Mouse (Mus musculus) hindbrain, embryonic 13.5 days (tissue): ENCODE data around the gene Tspan4. TPM values are rescaled to one million over a fixed set of nuclear protein-coding genes. Genes with fewer than 3 reads are reported as not detected.

Experiments used
- ATAC-seq: fragments of 200-750 bp; cut with Nextera tagmentation; 2 replicates; pipeline ENCODE4 v1.8.0; 2017; ENCODE audit warnings: moderate TSS enrichment; ENCODE audit not compliant: low FRiP score
- H3K27ac ChIP-seq: fragments of 300-500 bp; sonication (generic); 2 replicates; pipeline ENCODE4 v1.5.1; 2015; ENCODE audit warnings: inconsistent platforms, mild to moderate bottlenecking, moderate library complexity
- H3K27me3 ChIP-seq: fragments of 300-500 bp; sonication (generic); 2 replicates; pipeline ENCODE4 v1.6.1; 2015; ENCODE audit warnings: mild to moderate bottlenecking, inconsistent platforms
- H3K36me3 ChIP-seq: fragments of 300-500 bp; sonication (generic); 2 replicates; pipeline ENCODE4 v1.6.1; 2015; ENCODE audit warnings: mild to moderate bottlenecking, inconsistent platforms
- H3K4me1 ChIP-seq: fragments of 300-500 bp; sonication (generic); replicated peaks from 2 replicates; pipeline ENCODE4 v1.6.1; 2015; ENCODE audit warnings: inconsistent platforms
- H3K4me2 ChIP-seq: fragments of 300-500 bp; sonication (generic); 2 replicates; pipeline ENCODE4 v1.6.1; 2015; ENCODE audit warnings: inconsistent platforms, mild to moderate bottlenecking, moderate library complexity
- H3K4me3 ChIP-seq: fragments of 300-500 bp; sonication (generic); 2 replicates; pipeline ENCODE4 v1.5.1; 2015; ENCODE audit warnings: mild to moderate bottlenecking, inconsistent platforms
- H3K9ac ChIP-seq: fragments of 300-500 bp; sonication (generic); 2 replicates; pipeline ENCODE4 v1.6.1; 2015; ENCODE audit warnings: mild to moderate bottlenecking, inconsistent platforms
- H3K9me3 ChIP-seq: fragments of 300-500 bp; sonication (generic); 2 replicates; pipeline ENCODE4 v1.6.1; 2016; ENCODE audit warnings: inconsistent platforms
- WGBS: fragments of 180-500 bp; shearing (Covaris S2); methylation state at CpG from one replicate; pipeline ENCODE4 v1.1.7; 2015; 5-methylcytosine and 5-hydroxymethylcytosine counted together
- polyA plus RNA-seq: library from polyadenylated mRNA; unstranded; fragments of >200 nt; fragmentation: Nextera tagmentation; extraction: Ambion mirVana; gene quantifications from 2 replicates; pipeline ENCODE4 v1.2.1, GENCODE M21; 2015

Tspan4 gene
- polyA plus RNA-seq, 1 experiment from 2014 or later = 34.1 TPM

DNA sequence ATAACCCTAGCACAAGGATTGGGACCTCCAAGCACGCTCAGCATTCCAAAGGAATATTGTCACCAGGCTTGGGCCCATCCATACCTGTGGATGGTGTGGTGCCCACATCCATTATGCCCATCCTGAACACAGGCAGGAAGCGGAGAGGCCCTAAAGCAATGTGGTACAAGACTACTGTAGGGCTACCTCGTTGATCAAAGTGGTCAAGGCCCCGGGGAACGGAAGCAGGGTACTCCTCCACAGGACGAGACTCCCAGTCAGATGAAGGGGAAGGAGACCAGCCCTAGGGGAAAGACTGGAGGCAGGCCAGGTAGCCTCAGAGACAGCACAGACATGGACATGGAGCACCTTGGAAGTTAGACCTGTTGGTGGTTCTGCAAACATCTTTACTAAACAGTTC is 2.3 kb upstream of the Tspan4 start:
- Histone ChIP-seq H3K27me3 (peaks cover 23% of the 10 kb centered on the region), H3K4me2 (no peak overlapping the region), H3K36me3 (peaks cover 35% of the 10 kb centered on the region), H3K9ac (no peak overlapping the region), H3K27ac (no peak overlapping the region), H3K4me3 (no peak overlapping the region), H3K9me3 (no peaks in the 10 kb centered on the region), H3K4me1 (peaks cover 67% of the 10 kb centered on the region)
- 91% methylated on average over 6 of the region's 6 CpGs for WGBS
- ATAC-seq = no peak

DNA sequence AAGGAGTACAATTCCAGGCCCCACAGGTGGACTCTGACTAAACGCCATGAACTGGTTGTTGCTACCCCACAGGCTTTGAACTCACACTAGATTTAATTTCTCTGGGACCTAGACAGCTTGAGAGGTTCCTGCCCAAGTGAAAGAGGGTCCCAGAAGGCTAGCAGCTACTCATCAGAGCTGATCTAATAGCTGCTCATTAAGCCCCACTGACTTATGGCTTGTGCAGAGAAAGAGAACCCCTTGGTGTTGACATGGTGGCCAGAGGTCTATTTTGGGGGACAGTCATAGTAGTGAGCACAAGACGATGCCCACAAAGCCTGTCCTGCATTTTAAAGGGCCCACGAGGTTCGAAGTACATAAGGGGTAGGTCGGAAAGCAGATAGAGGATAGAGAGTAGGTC is 880 bp upstream of the Tspan4 start:
- peak overlapping the region; percentile 85 for H3K4me2 ChIP-seq
- H3K9me3 ChIP-seq = no peaks in the 10 kb centered on the region
- peaks cover 35% of the 10 kb centered on the region for H3K36me3 ChIP-seq
- 11% methylated on average over 5 of the region's 5 CpGs for WGBS
- H3K27me3 ChIP-seq = peaks cover 28% of the 10 kb centered on the region
- peak overlapping the region; percentile 63 for H3K4me3 ChIP-seq
- ATAC-seq = no peak
- peak overlapping the region; percentile 84 for H3K9ac ChIP-seq
- H3K27ac ChIP-seq = no peak overlapping the region
- peaks cover 53% of the 10 kb centered on the region for H3K4me1 ChIP-seq

DNA sequence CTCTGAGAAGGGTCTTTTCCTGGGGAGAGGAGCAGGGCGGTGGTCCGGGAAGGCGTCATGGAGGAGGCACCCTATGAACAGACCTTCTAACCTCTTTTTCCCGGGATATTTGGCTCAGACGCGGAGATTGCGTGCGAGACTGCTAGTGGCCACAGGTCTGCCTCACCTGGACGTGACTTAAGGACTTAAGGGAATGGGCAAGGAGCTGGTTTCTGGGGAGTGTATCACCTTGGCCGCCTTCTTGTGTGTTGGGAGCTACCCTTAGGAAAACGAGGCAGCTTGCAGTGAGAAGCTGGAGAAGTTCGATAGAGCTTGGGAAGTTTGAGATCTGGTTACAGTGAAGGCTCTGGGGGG is 742 bp downstream of the Tspan4 start:
- H3K9ac ChIP-seq = peak overlapping the region; percentile 84
- peak overlapping the region; percentile 63 for H3K4me3 ChIP-seq
- H3K27ac ChIP-seq = 0 out of 2 replicates have a peak overlapping the region, but pooled peaks have one; percentile 62
- H3K4me2 ChIP-seq = peak overlapping the region; percentile 85
- peaks cover 42% of the 10 kb centered on the region for H3K4me1 ChIP-seq
- 2% methylated on average over 12 of the region's 12 CpGs for WGBS
- peaks cover 31% of the 10 kb centered on the region for H3K27me3 ChIP-seq
- no peak for ATAC-seq
- H3K36me3 ChIP-seq = peaks cover 19% of the 10 kb centered on the region
- no peaks in the 10 kb centered on the region for H3K9me3 ChIP-seq

DNA sequence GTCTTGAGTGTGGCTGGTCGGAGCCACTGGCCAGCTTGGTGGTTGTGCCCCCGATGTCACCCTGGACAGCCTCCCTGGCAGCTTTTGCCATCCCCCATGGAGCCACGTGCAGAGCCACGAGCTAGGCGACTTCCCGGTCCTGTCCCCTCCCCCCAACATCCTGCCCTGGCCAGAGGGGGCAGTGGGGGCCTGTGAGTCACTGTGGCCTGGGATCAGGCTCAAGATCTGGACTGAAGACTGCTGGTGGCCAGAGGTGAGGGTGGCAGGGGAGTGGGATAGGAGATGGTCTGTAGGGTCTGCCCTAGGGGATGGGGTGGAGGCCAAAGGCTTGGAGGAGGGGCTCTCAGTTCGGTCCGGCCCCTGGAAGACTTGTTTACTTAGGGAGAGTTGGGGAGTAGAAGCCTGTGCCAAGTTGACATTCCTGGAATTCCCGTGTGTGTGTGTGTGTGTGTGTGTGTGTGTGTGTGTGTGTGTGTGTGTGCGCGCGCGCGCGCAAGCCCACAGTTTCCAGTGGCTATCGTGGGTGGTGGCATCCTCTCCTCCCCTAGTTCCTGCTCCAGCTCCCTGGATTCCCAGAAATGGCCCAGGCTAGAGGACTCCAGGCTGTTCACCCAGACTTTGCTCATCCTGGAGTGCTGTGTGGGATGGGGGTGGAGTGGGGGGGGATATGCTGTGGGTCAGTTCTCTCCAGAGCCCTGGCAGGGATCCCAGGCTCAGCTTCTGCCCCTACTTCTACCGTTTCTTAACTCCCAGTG is 1.4 kb downstream of the Tspan4 start:
- H3K4me2 ChIP-seq = peak overlapping the region; percentile 85
- 4% methylated on average over 11 of the region's 17 CpGs for WGBS
- H3K27me3 ChIP-seq = peaks cover 31% of the 10 kb centered on the region
- ATAC-seq = peak; percentile 19
- H3K36me3 ChIP-seq = peaks cover 13% of the 10 kb centered on the region
- no peaks in the 10 kb centered on the region for H3K9me3 ChIP-seq
- peak overlapping the region; percentile 8; the same call in 1 of the 2 replicates for H3K9ac ChIP-seq
- H3K27ac ChIP-seq = peak overlapping the region; percentile 62
- peaks cover 45% of the 10 kb centered on the region for H3K4me1 ChIP-seq
- peak overlapping the region; percentile 63 for H3K4me3 ChIP-seq

DNA sequence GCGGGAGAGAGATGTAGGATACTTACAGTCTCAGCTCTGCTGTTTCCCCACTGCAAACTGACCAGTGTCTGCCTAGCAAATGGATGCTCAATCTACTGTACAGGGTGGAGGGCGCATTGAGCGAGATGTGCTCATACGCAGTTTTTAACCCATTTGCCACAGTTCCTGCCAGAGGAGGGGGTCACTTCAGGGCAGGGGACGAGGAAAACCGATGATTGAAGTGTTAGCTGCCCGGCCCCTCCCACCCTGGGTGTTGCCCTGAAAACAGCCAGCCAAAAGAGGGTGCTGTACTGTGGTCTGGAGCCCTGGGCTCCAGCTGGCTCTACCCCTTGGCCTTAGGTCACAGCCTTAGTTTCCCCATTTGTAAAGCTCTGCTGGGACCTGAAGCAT is 1.9 kb downstream of the Tspan4 start:
- H3K9ac ChIP-seq = 0 out of 2 replicates have a peak overlapping the region, but pooled peaks have one; percentile 8
- H3K9me3 ChIP-seq = no peaks in the 10 kb centered on the region
- H3K4me1 ChIP-seq = peaks cover 50% of the 10 kb centered on the region
- H3K36me3 ChIP-seq = peaks cover 10% of the 10 kb centered on the region
- H3K27ac ChIP-seq = peak overlapping the region; percentile 62
- H3K4me2 ChIP-seq = peak overlapping the region; percentile 85
- WGBS = 17% methylated on average over 7 of the region's 7 CpGs
- H3K27me3 ChIP-seq = peaks cover 31% of the 10 kb centered on the region
- H3K4me3 ChIP-seq = peak overlapping the region; percentile 63; the same call in 1 of the 2 replicates
- no peak for ATAC-seq

GRCm38 (mm10) chr7:141477578-141478269 is 2.7 kb downstream of the Tspan4 start:
- Histone ChIP-seq H3K4me1 (peaks cover 54% of the 10 kb centered on the region), H3K27ac (no peak overlapping the region), H3K9me3 (no peaks in the 10 kb centered on the region), H3K4me3 (no peak overlapping the region), H3K27me3 (peaks cover 34% of the 10 kb centered on the region), H3K36me3 (peaks cover 2% of the 10 kb centered on the region), H3K4me2 (no peak overlapping the region), H3K9ac (0 out of 2 replicates have a peak overlapping the region, but pooled peaks have one; percentile 43)
- 73% methylated on average over 4 of the region's 4 CpGs for WGBS
- no peak for ATAC-seq

GRCm38 (mm10) chr7:141478270-141478748 is 3.3 kb downstream of the Tspan4 start:
- 78% methylated on average over 5 of the region's 5 CpGs for WGBS
- Histone ChIP-seq H3K4me3 (no peak overlapping the region), H3K27me3 (peaks cover 40% of the 10 kb centered on the region), H3K4me2 (no peak overlapping the region), H3K27ac (no peak overlapping the region), H3K9me3 (no peaks in the 10 kb centered on the region), H3K9ac (0 out of 2 replicates have a peak overlapping the region, but pooled peaks have one; percentile 43), H3K4me1 (peaks cover 56% of the 10 kb centered on the region), H3K36me3 (no peaks in the 10 kb centered on the region)
- no peak for ATAC-seq

GRCm38 (mm10) chr7:141480842-141481497 is 5.9 kb downstream of the Tspan4 start:
- Histone ChIP-seq H3K36me3 (no peaks in the 10 kb centered on the region), H3K4me1 (peaks cover 52% of the 10 kb centered on the region), H3K9me3 (no peaks in the 10 kb centered on the region), H3K9ac (peak overlapping the region; percentile 79), H3K27me3 (peaks cover 41% of the 10 kb centered on the region), H3K27ac (peak overlapping the region; percentile 77), H3K4me2 (peak overlapping the region; percentile 85), H3K4me3 (peak overlapping the region; percentile 61)
- peak; percentile 50 for ATAC-seq
- 8% methylated on average over 10 of the region's 10 CpGs for WGBS

- Histone ChIP-seq H3K9ac (peak overlapping the region; percentile 79), H3K27ac (peak overlapping the region; percentile 77), H3K27me3 (peaks cover 33% of the 10 kb centered on the region), H3K4me1 (peaks cover 53% of the 10 kb centered on the region), H3K36me3 (no peaks in the 10 kb centered on the region), H3K9me3 (no peaks in the 10 kb centered on the region), H3K4me3 (peak overlapping the region; percentile 61), H3K4me2 (peak overlapping the region; percentile 85)
- WGBS = under 1% methylated on average over 81 of the region's 81 CpGs
- ATAC-seq = peak; percentile 60
These were observed 6.7 kb downstream of the Tspan4 start for GRCm38 (mm10) chr7:141481498-141482401.

GRCm38 (mm10) chr7:141482531-141483024 is 7.5 kb downstream of the Tspan4 start:
- ATAC-seq = no peak; the same call in 1 of the 2 replicates

GRCm38 (mm10) chr7:141483114-141483653 is 8.1 kb downstream of the Tspan4 start:
- no peak overlapping the region for H3K27ac ChIP-seq
- ATAC-seq = no peak
- WGBS = 84% methylated on average over 6 of the region's 6 CpGs
- peak overlapping the region; percentile 61; the same call in 1 of the 2 replicates for H3K4me3 ChIP-seq
- H3K4me1 ChIP-seq = peaks cover 57% of the 10 kb centered on the region
- H3K9ac ChIP-seq = peak overlapping the region; percentile 79; the same call in 1 of the 2 replicates
- no peaks in the 10 kb centered on the region for H3K9me3 ChIP-seq
- peak overlapping the region; percentile 85 for H3K4me2 ChIP-seq
- H3K36me3 ChIP-seq = no peaks in the 10 kb centered on the region
- peaks cover 18% of the 10 kb centered on the region for H3K27me3 ChIP-seq

More at GRCm38 (mm10) chr7:141482531-141483024, 7.5 kb downstream of the Tspan4 start:
- Histone ChIP-seq H3K9ac (peak overlapping the region; percentile 79), H3K27me3 (peaks cover 24% of the 10 kb centered on the region), H3K4me1 (peaks cover 57% of the 10 kb centered on the region), H3K36me3 (no peaks in the 10 kb centered on the region), H3K27ac (peak overlapping the region; percentile 77), H3K9me3 (no peaks in the 10 kb centered on the region), H3K4me3 (peak overlapping the region; percentile 61), H3K4me2 (peak overlapping the region; percentile 85)
- 5% methylated on average over 11 of the region's 11 CpGs for WGBS
